Mouse (Mus musculus): ENCODE results near the gene Erc1. TPM values are rescaled to one million over a fixed set of nuclear protein-coding genes. Genes with fewer than 3 reads are reported as not detected.

The Erc1 gene
- polyA plus RNA-seq, 1 experiment, result 34.1 TPM

GRCm38 (mm10) chr6:119758490-119758889, 89.5 kb downstream of the Erc1 start:
- Histone ChIP-seq H3K4me3 (ENCODE audit: insufficient read depth, low read length) (no peak overlapping the region), H3K27ac (ENCODE audit: insufficient read depth, low read length) (no peak overlapping the region), H3K4me1 (ENCODE audit: control insufficient read depth, insufficient read depth, low read length) (peaks cover 2% of the 10 kb centered on the region; the same call in 1 of the 2 replicates)
- no peak for TF ChIP-seq CTCF (IDR thresholded peaks at IDR 0.05; ENCODE audit: borderline replicate concordance, insufficient read depth, low read length)

GRCm38 (mm10) chr6:119757796-119758195, 90.2 kb downstream of the Erc1 start:
- Histone ChIP-seq H3K4me1 (ENCODE audit: control insufficient read depth, insufficient read depth, low read length) (peaks cover 2% of the 10 kb centered on the region; the same call in 1 of the 2 replicates), H3K27ac (ENCODE audit: insufficient read depth, low read length) (no peak overlapping the region), H3K4me3 (ENCODE audit: insufficient read depth, low read length) (no peak overlapping the region)
- no peak for TF ChIP-seq CTCF (IDR thresholded peaks at IDR 0.05; ENCODE audit: borderline replicate concordance, insufficient read depth, low read length)
- no peak for TF ChIP-seq POLR2A (IDR thresholded peaks at IDR 0.05; ENCODE audit: low read depth, low read length)

GRCm38 (mm10) chr6:119755866-119756265, 92.1 kb downstream of the Erc1 start:
- no peak overlapping the region for H3K27ac ChIP-seq (ENCODE audit: insufficient read depth, low read length)
- no peak overlapping the region for H3K4me3 ChIP-seq (ENCODE audit: insufficient read depth, low read length)
- H3K4me1 ChIP-seq (ENCODE audit: control insufficient read depth, insufficient read depth, low read length), result peaks cover 2% of the 10 kb centered on the region; the same call in 1 of the 2 replicates
- TF ChIP-seq POLR2A (IDR thresholded peaks at IDR 0.05; ENCODE audit: low read depth, low read length) (no peak), CTCF (IDR thresholded peaks at IDR 0.05; ENCODE audit: borderline replicate concordance, insufficient read depth, low read length) (no peak)

- H3K4me1 ChIP-seq (ENCODE audit: control insufficient read depth, insufficient read depth, low read length), result no peaks in the 10 kb centered on the region
- no peak overlapping the region for H3K27ac ChIP-seq (ENCODE audit: insufficient read depth, low read length)
- no peak for TF ChIP-seq POLR2A (IDR thresholded peaks at IDR 0.05; ENCODE audit: low read depth, low read length)
- no peak for TF ChIP-seq CTCF (IDR thresholded peaks at IDR 0.05; ENCODE audit: borderline replicate concordance, insufficient read depth, low read length)
- no peak overlapping the region for H3K4me3 ChIP-seq (ENCODE audit: insufficient read depth, low read length)
Observed at GRCm38 (mm10) chr6:119749093-119749635, 98.8 kb downstream of the Erc1 start.

- no peaks in the 10 kb centered on the region for H3K4me1 ChIP-seq (ENCODE audit: control insufficient read depth, insufficient read depth, low read length)
- TF ChIP-seq CTCF (IDR thresholded peaks at IDR 0.05; ENCODE audit: borderline replicate concordance, insufficient read depth, low read length), result no peak
- TF ChIP-seq POLR2A (IDR thresholded peaks at IDR 0.05; ENCODE audit: low read depth, low read length), result no peak
- H3K4me3 ChIP-seq (ENCODE audit: insufficient read depth, low read length), result no peak overlapping the region
- no peak overlapping the region for H3K27ac ChIP-seq (ENCODE audit: insufficient read depth, low read length)
Observed at GRCm38 (mm10) chr6:119741861-119742260, 106.1 kb downstream of the Erc1 start.

GRCm38 (mm10) chr6:119740541-119740940, 107.4 kb downstream of the Erc1 start:
- no peaks in the 10 kb centered on the region for H3K4me1 ChIP-seq (ENCODE audit: control insufficient read depth, insufficient read depth, low read length)
- no peak overlapping the region for H3K27ac ChIP-seq (ENCODE audit: insufficient read depth, low read length)
- TF ChIP-seq POLR2A (IDR thresholded peaks at IDR 0.05; ENCODE audit: low read depth, low read length) (no peak), CTCF (IDR thresholded peaks at IDR 0.05; ENCODE audit: borderline replicate concordance, insufficient read depth, low read length) (no peak)
- no peak overlapping the region for H3K4me3 ChIP-seq (ENCODE audit: insufficient read depth, low read length)

GRCm38 (mm10) chr6:119738638-119739375, 109.2 kb downstream of the Erc1 start:
- Histone ChIP-seq H3K4me1 (ENCODE audit: control insufficient read depth, insufficient read depth, low read length) (no peaks in the 10 kb centered on the region), H3K4me3 (ENCODE audit: insufficient read depth, low read length) (no peak overlapping the region), H3K27ac (ENCODE audit: insufficient read depth, low read length) (no peak overlapping the region)
- TF ChIP-seq CTCF (IDR thresholded peaks at IDR 0.05; ENCODE audit: borderline replicate concordance, insufficient read depth, low read length), result no peak
- TF ChIP-seq POLR2A (IDR thresholded peaks at IDR 0.05; ENCODE audit: low read depth, low read length), result no peak

GRCm38 (mm10) chr6:119737716-119738115, 110.3 kb downstream of the Erc1 start:
- H3K4me1 ChIP-seq (ENCODE audit: control insufficient read depth, insufficient read depth, low read length), result no peaks in the 10 kb centered on the region
- no peak overlapping the region for H3K4me3 ChIP-seq (ENCODE audit: insufficient read depth, low read length)
- TF ChIP-seq CTCF (IDR thresholded peaks at IDR 0.05; ENCODE audit: borderline replicate concordance, insufficient read depth, low read length) (no peak), POLR2A (IDR thresholded peaks at IDR 0.05; ENCODE audit: low read depth, low read length) (no peak)
- no peak overlapping the region for H3K27ac ChIP-seq (ENCODE audit: insufficient read depth, low read length)

- no peak overlapping the region for H3K4me3 ChIP-seq (ENCODE audit: insufficient read depth, low read length)
- H3K27ac ChIP-seq (ENCODE audit: insufficient read depth, low read length), result no peak overlapping the region
- no peaks in the 10 kb centered on the region for H3K4me1 ChIP-seq (ENCODE audit: control insufficient read depth, insufficient read depth, low read length)
- TF ChIP-seq POLR2A (IDR thresholded peaks at IDR 0.05; ENCODE audit: low read depth, low read length) (no peak), CTCF (IDR thresholded peaks at IDR 0.05; ENCODE audit: borderline replicate concordance, insufficient read depth, low read length) (no peak)
Observed at GRCm38 (mm10) chr6:119735937-119736336, 112.0 kb downstream of the Erc1 start.

- no peaks in the 10 kb centered on the region for H3K4me1 ChIP-seq (ENCODE audit: control insufficient read depth, insufficient read depth, low read length)
- no peak for TF ChIP-seq POLR2A (IDR thresholded peaks at IDR 0.05; ENCODE audit: low read depth, low read length)
- no peak for TF ChIP-seq CTCF (IDR thresholded peaks at IDR 0.05; ENCODE audit: borderline replicate concordance, insufficient read depth, low read length)
- H3K27ac ChIP-seq (ENCODE audit: insufficient read depth, low read length), result no peak overlapping the region
- H3K4me3 ChIP-seq (ENCODE audit: insufficient read depth, low read length), result no peak overlapping the region
Observed at GRCm38 (mm10) chr6:119731155-119731554, 116.8 kb downstream of the Erc1 start.

Measured in embryonic fibroblast, embryonic 13.5 days (primary cell).